Mouse (Mus musculus): ENCODE data around the gene Magoh. TPM values are rescaled to one million over a fixed set of nuclear protein-coding genes. Genes with fewer than 3 reads are reported as not detected.

Gene Magoh
- 255 and 288 TPM in 2 replicates for polyA plus RNA-seq (2016; fragmentation: Nextera tagmentation; extraction: Ambion mirVana)

DNA sequence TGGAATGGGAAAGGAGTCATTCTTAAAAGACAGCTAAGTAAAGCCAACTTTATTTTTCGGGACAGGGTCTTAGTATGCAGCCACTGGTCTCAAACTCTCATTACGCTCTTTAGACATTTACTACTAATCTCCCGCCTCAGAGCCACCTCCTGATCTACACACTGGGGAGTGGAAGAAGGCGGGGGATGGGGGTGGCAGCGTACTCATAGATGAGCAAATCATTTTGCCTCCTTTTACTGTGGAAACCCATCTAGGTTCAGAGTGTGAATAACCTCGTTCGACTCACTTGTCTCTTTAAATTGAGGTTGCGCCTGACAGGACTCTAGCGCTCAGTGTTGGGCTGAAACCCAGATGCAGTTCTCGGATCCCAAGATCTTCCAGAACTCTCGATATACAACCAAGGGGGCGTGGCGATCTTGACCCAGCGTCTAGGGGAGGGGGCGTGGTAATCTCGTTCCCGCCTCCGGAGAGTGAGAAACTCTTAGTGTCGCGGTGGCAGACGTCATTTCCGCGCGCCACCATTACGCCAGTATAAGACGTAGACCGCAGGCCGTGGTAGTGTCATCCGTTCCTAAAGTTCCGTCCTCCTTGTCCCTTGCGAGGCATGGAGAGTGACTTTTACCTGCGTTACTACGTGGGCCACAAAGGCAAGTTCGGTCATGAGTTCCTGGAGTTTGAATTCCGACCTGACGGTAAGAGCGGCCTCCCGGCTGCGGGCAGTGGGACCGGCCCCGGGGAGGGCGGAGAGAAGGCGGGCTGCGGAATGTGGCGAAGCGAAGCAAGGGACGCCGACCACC, at the start of gene Magoh:
TSS of gene Magoh (plus strand) at position 502 of the 797 bp plus-strand sequence.
- peak; percentile 91 for ATAC-seq (ENCODE audit: insufficient number of reproducible peaks, insufficient read depth, low FRiP score, low TSS enrichment, low read depth)
- Histone ChIP-seq H3K4me1 (replicated peaks) (peaks cover 17% of the 10 kb centered on the region), H3K4me2 (peak within 1 kb of the TSS; percentile 90), H3K27me3 (no peaks in the 10 kb centered on the region), H3K27ac (peak within 1 kb of the TSS; percentile 53), H3K9me3 (no peaks in the 10 kb centered on the region), H3K36me3 (peaks cover 30% of the 10 kb centered on the region), H3K4me3 (replicated peaks) (peak within 1 kb of the TSS; percentile 83), H3K9ac (replicated peaks) (peak within 1 kb of the TSS; percentile 85)
- 4% methylated on average over 48 of the region's 48 CpGs for WGBS

DNA sequence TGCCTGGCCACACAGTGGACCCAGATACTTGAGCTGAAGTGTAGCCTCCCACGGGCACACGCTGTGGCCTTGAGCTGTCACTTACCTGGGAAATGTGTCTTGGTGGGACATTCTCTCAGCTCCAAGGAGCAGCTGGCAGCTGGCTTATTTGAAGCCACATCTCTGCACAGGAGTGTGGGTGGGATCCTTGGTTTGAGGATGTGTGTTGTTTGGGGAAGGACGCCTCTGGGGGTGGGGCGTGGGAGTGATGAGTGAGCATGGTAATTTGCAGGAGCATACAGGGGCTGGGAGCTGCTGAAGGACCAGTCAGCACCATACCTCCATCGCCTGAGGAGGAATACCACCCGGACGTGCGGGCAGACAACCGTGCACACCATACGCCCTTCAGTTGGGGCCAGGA, 49.4 kb upstream of the Magoh start:
- 75% methylated on average over 10 of the region's 10 CpGs for WGBS
- no peak overlapping the region for H3K9ac ChIP-seq (replicated peaks)
- H3K9me3 ChIP-seq = no peaks in the 10 kb centered on the region
- H3K27ac ChIP-seq = no peak overlapping the region
- H3K36me3 ChIP-seq = no peaks in the 10 kb centered on the region
- H3K27me3 ChIP-seq = peaks cover 3% of the 10 kb centered on the region; the same call in 1 of the 2 replicates
- no peak overlapping the region for H3K4me2 ChIP-seq
- peaks cover 16% of the 10 kb centered on the region for H3K4me1 ChIP-seq (replicated peaks)
- H3K4me3 ChIP-seq (replicated peaks) = no peak overlapping the region
- ATAC-seq (ENCODE audit: insufficient number of reproducible peaks, insufficient read depth, low FRiP score, low TSS enrichment, low read depth) = no peak

DNA sequence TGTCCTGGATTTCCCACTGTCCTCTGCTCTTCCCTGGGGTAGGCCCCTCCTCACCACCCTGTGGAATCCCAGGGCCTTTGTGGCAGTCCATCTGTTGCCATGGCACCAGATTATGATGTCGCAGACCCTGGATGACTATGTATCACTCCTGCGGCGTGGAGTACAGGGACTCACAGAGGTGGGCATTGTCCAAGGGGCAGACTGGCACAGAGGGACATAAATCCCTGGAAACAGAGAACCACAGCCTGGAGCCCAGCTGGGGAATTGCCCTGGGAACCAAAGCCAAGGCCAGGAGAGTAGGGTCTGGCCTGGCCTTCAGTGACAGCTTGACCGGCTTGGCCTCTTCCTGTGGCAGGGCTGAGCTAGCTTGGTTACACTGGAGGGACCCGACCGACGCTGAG, 48.7 kb upstream of the Magoh start:
- Histone ChIP-seq H3K4me2 (no peak overlapping the region), H3K27me3 (peaks cover 3% of the 10 kb centered on the region; the same call in 1 of the 2 replicates), H3K27ac (no peak overlapping the region), H3K36me3 (no peaks in the 10 kb centered on the region), H3K9ac (replicated peaks) (no peak overlapping the region), H3K4me1 (replicated peaks) (peaks cover 16% of the 10 kb centered on the region), H3K9me3 (no peaks in the 10 kb centered on the region), H3K4me3 (replicated peaks) (no peak overlapping the region)
- 90% methylated on average over 7 of the region's 7 CpGs for WGBS
- ATAC-seq (ENCODE audit: insufficient number of reproducible peaks, insufficient read depth, low FRiP score, low TSS enrichment, low read depth) = no peak

DNA sequence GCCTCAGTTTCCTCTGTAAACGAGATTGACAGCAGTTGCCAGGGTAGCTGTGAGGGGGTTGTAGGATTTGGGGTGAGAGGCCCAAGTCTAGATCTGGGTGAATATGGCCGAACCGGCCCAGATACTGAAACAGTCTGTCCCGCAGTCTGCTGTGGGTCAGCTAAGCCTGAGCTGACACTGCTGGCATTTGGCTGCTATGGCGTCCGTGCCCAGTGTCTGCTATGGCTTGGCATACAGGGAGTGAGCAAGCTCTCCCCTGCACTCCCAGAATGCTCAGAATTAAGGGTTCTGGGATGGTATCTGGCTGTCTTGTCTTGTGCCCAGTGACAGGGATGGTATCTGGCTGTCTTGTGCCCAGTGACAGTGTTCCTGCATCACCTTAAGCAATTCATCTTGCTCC, 47.9 kb upstream of the Magoh start:
- WGBS = 94% methylated on average over 6 of the region's 6 CpGs
- no peak overlapping the region for H3K27ac ChIP-seq

DNA sequence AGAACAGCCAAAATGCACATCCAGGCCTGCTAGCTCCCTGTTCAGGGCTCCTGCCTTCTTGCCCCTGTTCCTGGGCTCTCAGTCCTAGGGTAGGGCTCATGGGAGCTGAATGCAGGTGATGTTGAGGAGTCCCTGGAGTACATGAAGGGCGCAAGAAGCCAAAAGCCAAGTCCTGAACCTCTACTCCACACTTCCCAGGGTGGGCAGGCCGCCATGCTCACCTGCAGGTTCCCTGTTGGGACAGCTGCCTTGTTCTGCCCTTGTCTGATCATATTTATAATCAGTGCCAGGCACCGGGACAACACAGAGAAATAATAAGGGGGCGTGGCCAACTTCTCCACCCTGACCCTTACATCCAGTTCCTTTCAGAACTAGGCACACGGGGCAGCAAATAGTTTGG, 46.0 kb upstream of the Magoh start:
- H3K4me1 ChIP-seq (replicated peaks) = peaks cover 29% of the 10 kb centered on the region

More for the DNA sequence above, 47.9 kb upstream of the Magoh start:
- no peak for ATAC-seq (ENCODE audit: insufficient number of reproducible peaks, insufficient read depth, low FRiP score, low TSS enrichment, low read depth)
- Histone ChIP-seq H3K9ac (replicated peaks) (no peak overlapping the region), H3K4me2 (no peak overlapping the region), H3K4me3 (replicated peaks) (no peak overlapping the region), H3K4me1 (replicated peaks) (peaks cover 23% of the 10 kb centered on the region), H3K27me3 (peaks cover 3% of the 10 kb centered on the region; the same call in 1 of the 2 replicates), H3K9me3 (no peaks in the 10 kb centered on the region), H3K36me3 (no peaks in the 10 kb centered on the region)

DNA sequence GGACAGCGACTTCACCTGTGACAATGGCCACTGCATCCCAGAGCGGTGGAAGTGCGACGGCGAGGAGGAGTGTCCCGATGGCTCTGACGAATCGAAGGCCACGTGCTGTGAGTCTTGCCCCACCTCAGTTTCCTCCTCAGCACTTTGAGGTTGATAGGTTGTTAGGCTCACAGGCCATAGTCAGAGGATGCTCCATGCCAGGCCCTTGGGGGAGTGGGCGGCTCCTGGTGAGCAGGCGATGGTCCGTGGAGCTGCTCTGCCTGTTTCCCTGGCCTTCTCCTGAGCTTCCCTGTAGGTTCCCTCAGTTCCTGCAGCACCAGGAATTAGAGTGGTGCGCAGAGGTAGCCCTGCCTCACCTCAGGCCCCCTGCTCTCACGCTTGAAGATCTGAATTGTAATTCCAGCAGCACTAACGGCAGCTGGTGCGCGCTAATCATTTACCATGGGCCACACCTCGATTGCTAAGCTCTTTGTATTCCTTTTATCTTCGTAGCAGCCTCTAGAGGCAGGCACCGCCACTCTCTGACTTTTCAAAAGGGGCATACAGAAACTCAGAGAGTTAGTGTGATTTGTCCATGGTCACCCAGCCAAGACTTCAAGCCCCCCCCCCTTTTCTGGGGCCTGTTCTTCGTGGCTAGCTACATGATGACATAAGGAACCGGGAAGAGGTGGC, 44.8 kb upstream of the Magoh start:
- Histone ChIP-seq H3K27ac (no peak overlapping the region), H3K9ac (replicated peaks) (no peak overlapping the region), H3K4me1 (replicated peaks) (peaks cover 19% of the 10 kb centered on the region), H3K4me2 (no peak overlapping the region), H3K9me3 (no peaks in the 10 kb centered on the region), H3K27me3 (no peaks in the 10 kb centered on the region), H3K4me3 (replicated peaks) (no peak overlapping the region), H3K36me3 (no peaks in the 10 kb centered on the region)
- no peak for ATAC-seq (ENCODE audit: insufficient number of reproducible peaks, insufficient read depth, low FRiP score, low TSS enrichment, low read depth)
- WGBS = 63% methylated on average over 22 of the region's 22 CpGs

More for the DNA sequence above, 46.0 kb upstream of the Magoh start:
- Histone ChIP-seq H3K4me2 (no peak overlapping the region), H3K27ac (no peak overlapping the region), H3K9me3 (no peaks in the 10 kb centered on the region), H3K9ac (replicated peaks) (no peak overlapping the region), H3K27me3 (peaks cover 2% of the 10 kb centered on the region; the same call in 1 of the 2 replicates), H3K4me3 (replicated peaks) (no peak overlapping the region), H3K36me3 (no peaks in the 10 kb centered on the region)
- WGBS = 81% methylated on average over 5 of the region's 5 CpGs
- ATAC-seq (ENCODE audit: insufficient number of reproducible peaks, insufficient read depth, low FRiP score, low TSS enrichment, low read depth) = no peak

DNA sequence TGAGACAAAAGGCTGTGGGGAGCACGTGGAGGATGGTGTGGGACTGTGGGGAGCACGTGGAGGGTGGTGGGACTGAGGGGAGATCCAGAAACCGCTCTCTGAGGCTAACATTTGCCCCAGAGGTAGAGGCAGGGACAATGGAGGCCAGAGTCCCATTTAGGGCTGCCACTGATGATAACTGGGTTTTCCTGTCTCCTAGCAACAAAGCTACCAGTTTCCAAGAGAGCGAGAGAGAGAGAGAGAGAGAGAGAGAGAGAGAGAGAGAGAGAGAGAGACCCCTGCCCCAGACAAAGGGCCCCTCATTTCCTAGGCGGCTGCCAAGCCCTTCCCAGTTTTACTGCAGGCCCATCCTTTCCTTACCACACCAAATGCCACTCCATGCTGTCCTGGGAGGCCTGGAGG, 44.0 kb upstream of the Magoh start:
- Histone ChIP-seq H3K36me3 (no peaks in the 10 kb centered on the region), H3K4me1 (replicated peaks) (peaks cover 17% of the 10 kb centered on the region), H3K4me3 (replicated peaks) (no peak overlapping the region), H3K27ac (no peak overlapping the region), H3K9ac (replicated peaks) (no peak overlapping the region; the same call in 1 of the 2 replicates), H3K27me3 (no peaks in the 10 kb centered on the region), H3K9me3 (no peaks in the 10 kb centered on the region), H3K4me2 (no peak overlapping the region)
- ATAC-seq (ENCODE audit: insufficient number of reproducible peaks, insufficient read depth, low FRiP score, low TSS enrichment, low read depth) = no peak
- WGBS = 70% methylated on average over 5 of the region's 5 CpGs

DNA sequence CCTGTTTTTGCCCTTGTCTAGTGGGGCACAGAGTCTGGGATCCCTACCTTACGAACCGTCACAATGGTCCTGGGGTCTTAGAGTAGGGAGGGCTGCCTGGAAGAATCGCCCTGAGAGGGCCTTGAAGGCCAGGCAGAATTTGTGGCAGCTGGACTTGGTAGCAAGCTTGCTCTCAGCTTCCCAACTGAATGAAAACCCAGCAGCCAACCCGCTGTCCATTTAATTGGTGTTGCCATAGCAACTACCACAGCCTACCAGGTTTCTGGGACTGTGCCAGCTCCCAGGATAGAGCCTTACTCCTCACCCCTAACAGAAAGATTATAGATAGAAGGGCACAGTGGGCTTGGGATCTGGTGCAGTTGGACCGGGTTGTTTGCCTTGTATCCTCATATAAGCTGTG, 42.8 kb upstream of the Magoh start:
- no peak overlapping the region for H3K4me3 ChIP-seq (replicated peaks)
- no peak overlapping the region for H3K4me2 ChIP-seq
- no peak overlapping the region for H3K27ac ChIP-seq
- peaks cover 17% of the 10 kb centered on the region for H3K4me1 ChIP-seq (replicated peaks)
- H3K27me3 ChIP-seq = no peaks in the 10 kb centered on the region
- H3K9me3 ChIP-seq = no peaks in the 10 kb centered on the region
- 66% methylated on average over 5 of the region's 5 CpGs for WGBS
- no peaks in the 10 kb centered on the region for H3K36me3 ChIP-seq
- H3K9ac ChIP-seq (replicated peaks) = no peak overlapping the region
- 0 out of 2 replicates have a peak, but pooled peaks have one; percentile 23 for ATAC-seq (ENCODE audit: insufficient number of reproducible peaks, insufficient read depth, low FRiP score, low TSS enrichment, low read depth)

DNA sequence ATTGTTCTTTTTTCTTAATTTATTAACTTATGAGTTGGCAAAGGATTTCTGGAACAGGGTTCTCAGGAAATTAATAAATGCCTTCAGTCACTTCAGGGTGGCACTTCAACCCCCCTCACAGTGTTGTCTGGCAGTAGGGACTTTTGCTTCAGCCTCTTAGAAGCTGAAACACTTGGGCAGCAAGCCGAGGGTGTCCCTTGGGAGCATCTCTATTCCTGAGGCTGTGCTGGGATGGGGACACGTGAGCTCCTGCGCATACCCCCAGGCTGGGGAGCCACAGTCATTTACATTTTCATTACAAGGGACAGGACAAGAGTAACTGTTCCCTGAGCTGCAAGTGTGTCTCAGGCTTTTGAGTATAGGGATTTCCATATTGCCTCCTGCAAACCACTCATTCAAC, 41.6 kb upstream of the Magoh start:
- no peak overlapping the region for H3K4me3 ChIP-seq (replicated peaks)
- H3K4me1 ChIP-seq (replicated peaks) = peaks cover 17% of the 10 kb centered on the region
- WGBS = 82% methylated on average over 3 of the region's 3 CpGs
- H3K9ac ChIP-seq (replicated peaks) = no peak overlapping the region
- ATAC-seq (ENCODE audit: insufficient number of reproducible peaks, insufficient read depth, low FRiP score, low TSS enrichment, low read depth) = no peak
- no peak overlapping the region for H3K4me2 ChIP-seq
- no peaks in the 10 kb centered on the region for H3K36me3 ChIP-seq
- no peaks in the 10 kb centered on the region for H3K9me3 ChIP-seq
- no peak overlapping the region for H3K27ac ChIP-seq
- H3K27me3 ChIP-seq = no peaks in the 10 kb centered on the region

DNA sequence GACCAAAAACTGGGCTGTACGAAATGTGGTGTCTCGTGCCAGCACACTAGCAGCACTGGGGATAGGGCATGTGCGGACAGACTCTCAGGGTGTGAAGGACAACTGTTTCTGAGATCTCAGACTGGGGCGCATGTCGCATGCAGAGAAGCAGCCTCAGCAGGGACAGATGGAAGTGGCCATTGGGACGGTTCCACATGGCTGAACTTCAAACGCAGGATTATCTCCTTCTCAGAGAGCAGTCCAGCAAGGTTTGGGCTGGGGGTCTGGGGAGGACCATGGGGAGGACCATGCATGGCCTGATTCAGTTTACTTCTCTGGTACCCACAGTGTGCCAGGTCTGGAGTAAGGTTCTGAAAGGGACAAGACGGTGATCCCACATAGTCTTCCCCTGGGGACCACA, 35.9 kb upstream of the Magoh start:
- Histone ChIP-seq H3K36me3 (no peaks in the 10 kb centered on the region), H3K4me2 (no peak overlapping the region), H3K27ac (no peak overlapping the region), H3K27me3 (peaks cover 24% of the 10 kb centered on the region), H3K4me1 (replicated peaks) (peaks cover 3% of the 10 kb centered on the region; the same call in 1 of the 2 replicates), H3K9ac (replicated peaks) (no peak overlapping the region), H3K9me3 (no peaks in the 10 kb centered on the region), H3K4me3 (replicated peaks) (no peak overlapping the region)
- 91% methylated on average over 8 of the region's 8 CpGs for WGBS
- ATAC-seq (ENCODE audit: insufficient number of reproducible peaks, insufficient read depth, low FRiP score, low TSS enrichment, low read depth) = no peak

DNA sequence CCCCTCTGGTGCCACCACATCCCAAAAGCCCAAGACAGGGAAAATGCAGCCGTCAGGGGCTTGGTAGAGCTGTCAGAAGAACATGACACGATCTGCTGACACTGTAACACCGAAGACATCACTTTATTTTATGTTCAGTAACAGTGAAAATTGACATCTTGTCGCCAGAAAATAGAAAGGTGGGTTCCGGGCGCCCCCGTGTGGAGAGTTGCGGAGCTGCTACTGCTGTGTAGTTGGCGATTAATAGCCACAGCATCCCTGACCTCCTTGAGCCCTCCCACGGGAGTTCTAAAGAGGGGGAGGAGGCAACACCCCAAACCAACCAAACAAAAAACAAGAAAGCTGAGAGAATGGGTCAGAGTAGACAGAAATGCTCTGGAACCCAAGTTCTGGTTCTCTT, 34.6 kb upstream of the Magoh start:
- H3K36me3 ChIP-seq = no peaks in the 10 kb centered on the region
- ATAC-seq (ENCODE audit: insufficient number of reproducible peaks, insufficient read depth, low FRiP score, low TSS enrichment, low read depth) = no peak
- no peaks in the 10 kb centered on the region for H3K9me3 ChIP-seq
- 4% methylated on average over 10 of the region's 10 CpGs for WGBS
- H3K4me3 ChIP-seq (replicated peaks) = no peak overlapping the region
- H3K4me1 ChIP-seq (replicated peaks) = peaks cover 3% of the 10 kb centered on the region; the same call in 1 of the 2 replicates
- no peak overlapping the region for H3K4me2 ChIP-seq
- H3K27ac ChIP-seq = no peak overlapping the region
- peaks cover 24% of the 10 kb centered on the region for H3K27me3 ChIP-seq
- H3K9ac ChIP-seq (replicated peaks) = 0 out of 2 replicates have a peak overlapping the region, but pooled peaks have one; percentile 8
